Mouse (Mus musculus) lung, postnatal 14 days (tissue): ENCODE data around the gene Myh7.
A peak's percentile ranks its signal among the peaks of the same experiment; 100 is the strongest.
"Not testable (repeated sequence)": the region's sequence is repeated elsewhere in the genome, so short reads cannot be mapped to it uniquely, and the experiment has no call there.

Experiments
- DNase-seq: peaks from one replicate; pipeline ENCODE4 v3.0.0; 2021

The Myh7 gene

DNA sequence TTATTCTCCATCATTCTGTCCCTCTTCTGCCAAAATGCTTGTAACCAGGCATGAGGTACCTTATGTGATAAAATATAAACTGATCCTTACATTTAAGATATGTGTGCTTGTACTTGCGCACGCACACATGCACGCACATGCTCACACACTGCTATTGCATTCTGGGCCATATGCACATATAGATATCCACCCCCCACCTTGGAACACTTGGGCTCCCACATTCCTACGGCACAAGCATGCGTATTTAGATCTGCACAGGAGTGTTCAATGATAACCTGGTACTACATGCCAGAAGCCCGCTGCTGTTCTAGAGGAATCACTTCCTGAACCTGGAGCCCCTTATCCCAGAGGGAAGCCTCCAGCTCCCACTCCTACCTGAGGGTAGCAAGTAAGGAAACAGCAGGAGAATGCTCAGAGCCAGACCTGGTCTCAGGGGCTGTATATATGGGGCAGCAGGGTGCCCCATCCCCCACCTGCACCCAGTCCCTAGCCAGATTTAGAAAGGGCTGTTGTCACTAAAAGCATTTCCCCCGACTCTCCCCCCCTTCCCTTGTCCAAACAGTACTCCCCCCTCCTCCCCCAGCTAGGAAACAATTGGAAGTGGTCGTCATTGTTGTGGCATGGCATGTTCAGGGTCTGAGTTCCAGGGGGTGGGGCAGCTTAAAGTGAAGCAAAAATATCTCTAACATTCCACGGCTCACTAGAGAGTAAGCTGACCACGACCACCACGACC, at the start of gene Myh7:
Myh7 (minus strand) TSS at position 491 of the 733 bp plus-strand sequence.
- DNase-seq, result no peak

DNA sequence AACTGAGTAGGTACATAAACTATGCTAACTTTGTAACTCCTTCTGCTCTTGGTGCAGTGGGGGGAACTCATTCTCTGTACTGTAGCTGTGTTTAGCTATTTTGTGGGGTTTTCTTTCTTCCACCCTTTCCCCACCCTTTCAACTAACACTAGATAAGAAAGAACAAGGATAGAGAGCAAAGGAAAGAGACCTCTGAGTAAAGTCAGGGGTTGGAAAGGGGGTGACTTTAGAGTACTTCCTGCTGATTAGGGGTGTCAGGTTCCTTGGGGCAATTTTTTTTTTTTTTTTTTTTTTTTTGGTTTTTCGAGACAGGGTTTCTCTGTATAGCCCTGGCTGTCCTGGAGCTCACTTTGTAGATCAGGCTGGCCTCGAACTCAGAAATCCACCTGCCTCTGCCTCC, 49.3 kb upstream of the Myh7 start:
- DNase-seq, result not testable (repeated sequence)

DNA sequence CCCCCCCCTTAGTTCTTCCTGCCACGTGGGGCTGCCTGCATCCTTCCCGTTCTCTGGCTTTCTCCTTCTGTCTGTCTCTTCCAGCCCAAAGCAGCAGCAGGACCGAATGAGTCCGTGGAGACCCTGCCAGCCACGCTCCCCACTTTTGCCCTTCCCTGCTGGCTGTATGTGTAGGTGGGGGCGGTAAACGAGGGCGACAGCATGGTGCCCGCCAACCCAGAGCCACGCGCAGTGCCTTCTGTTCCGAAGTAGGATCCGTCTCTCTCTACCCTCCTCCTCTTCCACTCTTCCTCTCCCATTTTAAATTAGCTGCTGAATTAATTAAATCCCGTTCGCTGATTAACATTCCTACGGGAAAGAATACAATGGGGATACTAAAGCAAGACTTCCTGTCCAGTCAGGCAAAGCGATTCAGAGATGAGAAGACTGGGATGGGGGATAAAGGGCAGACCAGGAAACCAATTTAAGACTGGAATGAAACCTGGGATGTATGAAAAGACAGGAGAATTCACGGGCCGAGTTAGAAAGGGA, 38.3 kb upstream of the Myh7 start:
- DNase-seq, result no peak

DNA sequence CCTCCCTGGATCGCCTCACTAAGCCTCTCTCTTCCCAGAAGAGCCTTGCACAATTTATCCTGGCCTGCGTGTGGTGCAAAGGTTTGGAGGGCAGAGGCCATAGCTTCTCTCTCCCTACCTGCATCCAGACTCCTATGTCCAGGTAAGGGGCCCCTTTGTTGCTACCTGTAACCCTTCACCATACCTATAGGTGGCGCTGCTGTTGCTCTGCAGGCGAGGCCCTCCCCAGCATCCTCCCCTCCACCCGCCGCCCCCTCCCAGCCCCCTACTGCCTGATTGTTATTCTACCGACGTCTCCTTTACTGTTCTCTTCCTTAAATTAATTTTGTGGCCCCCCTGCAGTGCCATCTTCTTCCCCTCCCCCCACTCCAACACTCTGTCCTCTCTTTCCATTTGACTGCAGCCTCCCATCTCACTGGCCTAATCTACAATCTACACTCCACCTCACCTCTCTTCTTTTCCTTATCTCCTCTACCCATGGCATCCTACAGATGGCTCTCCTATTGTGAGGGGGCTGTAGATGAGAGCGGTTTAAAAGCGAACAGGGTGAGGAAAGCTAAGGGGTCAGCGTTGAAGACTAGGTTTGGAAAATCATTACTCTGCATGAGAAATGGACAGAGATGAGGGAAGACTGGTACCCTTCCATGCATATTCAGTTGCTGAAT, 34.7 kb upstream of the Myh7 start:
- peak; percentile 15 for DNase-seq

DNA sequence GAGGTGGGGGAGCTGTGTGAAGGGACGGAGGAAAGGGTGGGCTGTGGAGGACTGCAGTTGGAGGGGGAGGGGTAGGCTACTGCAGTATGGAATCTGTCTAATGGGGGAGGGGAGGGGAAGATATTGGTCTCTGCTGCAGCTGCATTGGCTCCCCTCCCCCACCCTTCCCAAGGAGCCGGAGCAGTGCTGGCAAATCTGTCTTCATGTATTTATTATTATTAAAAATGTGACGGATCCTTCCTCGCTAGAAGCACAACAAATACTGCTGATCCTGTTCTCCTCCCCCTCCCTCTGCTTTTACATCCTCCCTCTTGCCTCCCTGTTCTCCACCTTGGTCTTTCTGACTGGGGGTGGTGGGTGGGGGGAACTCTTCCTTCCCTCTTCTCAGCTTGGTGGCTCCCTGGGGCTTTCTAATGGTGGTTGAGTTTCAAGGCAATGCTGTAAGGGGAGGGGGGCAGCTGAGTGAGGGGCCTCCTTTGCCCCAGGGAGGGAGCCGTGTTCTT, 34.0 kb upstream of the Myh7 start:
- DNase-seq, result no peak

DNA sequence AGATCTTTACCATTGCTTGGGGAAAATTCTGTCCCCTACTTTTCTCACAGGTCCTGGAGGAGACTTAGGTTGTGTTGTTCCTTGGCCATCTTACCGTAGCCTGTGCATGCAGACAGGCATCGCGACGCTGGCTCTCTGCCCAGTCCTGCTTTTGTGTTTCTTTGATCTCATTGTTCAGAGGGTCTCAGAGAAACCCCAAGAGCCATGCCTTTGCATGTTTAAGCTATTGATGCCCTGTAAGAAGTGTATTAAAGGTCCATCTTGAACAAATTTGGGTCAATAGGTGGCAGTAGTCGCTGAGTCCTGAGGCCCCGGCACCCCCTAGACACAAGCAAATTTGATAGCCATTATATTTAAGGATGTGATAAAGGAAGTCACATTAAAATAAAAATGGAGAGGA, 33.2 kb upstream of the Myh7 start:
- DNase-seq, result no peak

DNA sequence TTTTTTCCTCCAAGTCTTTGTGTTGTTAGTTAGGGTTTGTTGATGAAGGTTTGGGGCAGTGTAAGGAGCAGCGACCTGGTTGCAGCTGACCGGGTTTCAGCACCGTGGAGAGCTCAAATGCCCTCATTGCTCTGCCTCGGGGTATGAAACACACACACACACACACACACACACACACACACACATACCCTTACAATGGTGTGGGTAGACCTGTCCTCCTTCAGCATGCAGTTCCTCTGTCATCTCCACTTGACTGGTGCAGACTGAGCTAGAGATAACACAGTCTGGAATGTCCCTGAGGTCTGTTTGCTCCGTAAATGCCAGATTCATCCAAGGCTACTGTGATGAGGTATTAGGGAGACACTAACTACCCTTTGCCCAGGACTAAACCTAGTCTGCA, 32.8 kb upstream of the Myh7 start:
- DNase-seq, result no peak

DNA sequence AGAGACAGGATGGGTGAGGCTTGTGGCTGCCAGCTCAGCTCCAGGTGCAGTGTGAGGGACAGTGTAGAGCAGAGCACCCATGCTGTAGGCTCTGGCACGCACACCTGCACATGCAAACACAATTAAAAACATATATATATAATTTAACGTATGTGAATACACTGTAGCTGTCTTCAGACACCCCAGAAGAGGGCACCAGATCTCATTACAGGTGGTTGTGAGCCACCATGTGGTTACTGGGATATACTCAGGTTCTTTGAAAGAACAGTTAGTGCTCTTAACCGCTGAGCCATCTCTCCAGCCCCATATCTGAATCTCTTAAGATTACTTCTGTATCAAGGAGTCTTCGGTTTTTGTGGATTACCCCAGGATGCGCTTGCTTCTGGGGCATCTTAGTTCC, 31.1 kb upstream of the Myh7 start:
- DNase-seq, result no peak

DNA sequence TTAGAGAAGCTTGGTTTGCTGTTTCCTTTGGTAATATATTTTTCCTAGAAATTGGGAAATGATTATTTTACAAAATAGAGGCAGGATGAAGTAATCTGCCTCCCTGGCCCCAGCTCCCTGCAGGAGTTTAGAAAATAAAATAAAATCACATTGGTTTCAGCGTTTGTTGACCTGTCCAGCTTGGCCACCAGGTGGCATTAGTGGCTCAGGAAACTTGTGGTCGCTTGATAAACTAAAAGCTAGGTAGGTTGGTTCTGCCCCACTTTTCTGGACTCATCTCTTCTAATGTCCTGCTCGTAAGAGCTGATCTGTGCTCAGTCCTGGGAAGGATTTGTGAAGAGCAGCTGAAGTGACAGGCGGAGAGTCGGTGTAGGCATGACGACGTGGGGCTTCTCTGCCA, 29.8 kb upstream of the Myh7 start:
- DNase-seq, result peak; percentile 64

DNA sequence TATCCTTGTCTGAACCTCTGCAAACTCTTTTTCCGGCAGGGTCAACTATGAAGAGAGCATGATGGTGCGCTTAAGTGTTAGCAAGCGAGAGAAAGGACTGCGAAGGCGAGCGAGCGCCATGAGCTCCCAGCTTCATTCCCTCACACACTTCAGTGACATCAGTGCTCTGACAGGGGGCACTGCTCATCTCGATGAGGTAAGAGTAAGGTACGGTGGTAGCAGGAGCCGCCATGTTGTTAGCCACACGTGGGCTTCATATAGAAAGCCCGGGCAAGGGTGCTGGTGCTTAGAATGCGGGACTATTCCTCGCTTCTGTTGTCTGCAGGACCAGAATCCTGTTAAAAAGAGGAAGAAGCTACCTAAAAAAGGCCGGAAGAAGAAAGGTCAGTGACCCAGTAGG, 28.6 kb upstream of the Myh7 start:
- DNase-seq, result no peak

DNA sequence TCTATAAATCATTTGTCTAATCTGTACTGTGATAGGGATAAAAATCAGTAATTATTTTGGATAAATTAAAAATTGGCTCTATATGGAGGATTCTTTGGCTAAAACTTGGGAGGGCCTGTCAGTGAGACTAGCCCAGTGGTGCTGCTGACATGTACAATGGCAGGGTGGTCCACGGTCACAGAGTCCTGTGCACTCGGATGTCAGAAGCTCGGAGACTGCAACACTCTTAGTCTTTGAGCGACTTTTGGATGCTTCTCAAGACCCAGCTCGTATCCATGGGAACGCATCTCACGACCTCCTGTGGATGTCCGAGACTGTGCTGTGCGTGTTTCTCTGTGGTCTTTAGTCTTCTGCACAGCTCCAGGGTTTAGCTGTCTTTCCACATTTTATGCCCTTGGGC, 26.0 kb upstream of the Myh7 start:
- no peak for DNase-seq

DNA sequence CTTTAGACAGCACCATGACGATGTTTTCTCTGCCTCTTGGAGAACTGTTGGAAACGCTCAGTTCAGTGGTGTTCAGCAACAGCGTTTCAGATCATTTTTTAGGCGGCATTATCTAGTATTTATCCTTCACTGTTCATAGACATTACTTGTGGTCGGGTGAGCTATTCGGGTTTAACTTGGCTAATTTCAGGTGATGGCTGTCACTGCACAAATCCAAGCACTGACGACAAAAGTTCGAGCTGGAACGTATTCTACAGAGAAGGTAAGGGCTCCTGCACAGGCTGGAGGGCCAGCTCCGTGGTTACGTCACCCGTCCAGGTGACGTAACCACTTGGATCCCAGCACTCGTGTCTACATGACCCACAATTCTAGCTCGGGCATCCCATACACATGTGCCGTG, 22.4 kb upstream of the Myh7 start:
- no peak for DNase-seq

DNA sequence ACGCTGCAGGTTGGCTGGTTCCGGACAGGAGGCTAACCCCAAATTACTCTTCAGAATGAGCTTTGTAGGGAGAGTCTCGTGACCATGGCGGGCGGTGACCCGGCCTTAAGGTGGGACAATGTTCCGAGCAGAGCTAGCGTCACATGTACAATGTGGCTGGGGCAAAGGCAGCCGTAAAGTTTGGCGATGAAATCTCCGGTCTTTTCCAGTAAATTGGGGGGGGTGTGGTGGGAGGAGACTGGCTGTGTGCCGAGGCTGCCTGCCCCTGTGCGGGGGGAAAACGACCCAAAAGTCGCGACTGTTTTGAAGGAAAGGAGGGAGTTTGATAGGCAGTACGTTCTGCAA, 21.3 kb upstream of the Myh7 start:
- no peak for DNase-seq

DNA sequence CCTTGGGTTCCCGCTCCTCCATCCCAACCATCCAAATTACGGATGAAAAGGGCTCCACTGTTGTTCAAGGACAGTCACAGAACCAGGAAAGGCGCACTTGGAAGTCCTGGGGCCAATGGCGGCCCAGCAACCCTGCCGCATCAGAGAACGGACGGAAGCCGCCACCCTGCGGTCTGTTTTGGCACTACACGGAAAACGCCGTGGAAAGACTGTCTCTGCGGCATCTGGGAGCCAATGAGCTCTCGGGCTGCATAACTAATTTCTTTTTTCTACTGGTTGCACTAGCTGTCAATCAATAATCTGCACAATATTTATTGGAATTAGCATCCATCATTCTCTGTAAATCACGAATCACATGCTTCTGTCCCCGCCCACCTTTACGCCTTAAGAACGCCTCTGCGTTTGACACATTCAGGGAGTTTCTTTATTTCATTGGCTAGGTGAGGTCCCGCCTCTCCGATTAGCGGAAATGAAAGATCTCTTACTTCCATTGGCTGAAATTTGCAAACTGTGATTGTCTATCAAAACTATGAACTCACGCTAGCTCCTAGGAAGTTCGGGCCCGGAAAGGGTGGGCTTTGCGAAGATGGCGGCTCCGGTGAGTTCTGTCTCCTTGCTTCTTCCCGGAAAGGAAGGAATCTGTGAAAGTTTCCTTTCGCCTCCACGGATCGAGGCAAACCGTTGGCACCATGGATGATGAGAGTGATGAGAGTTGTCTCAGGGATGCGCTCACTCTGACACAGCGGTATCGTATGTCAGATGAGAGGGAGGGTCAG, 20.8 kb upstream of the Myh7 start, which contains the start of gene Ngdn:
Ngdn (plus strand) TSS at position 464 of the 776 bp plus-strand sequence.
- peak; percentile 99 for DNase-seq

DNA sequence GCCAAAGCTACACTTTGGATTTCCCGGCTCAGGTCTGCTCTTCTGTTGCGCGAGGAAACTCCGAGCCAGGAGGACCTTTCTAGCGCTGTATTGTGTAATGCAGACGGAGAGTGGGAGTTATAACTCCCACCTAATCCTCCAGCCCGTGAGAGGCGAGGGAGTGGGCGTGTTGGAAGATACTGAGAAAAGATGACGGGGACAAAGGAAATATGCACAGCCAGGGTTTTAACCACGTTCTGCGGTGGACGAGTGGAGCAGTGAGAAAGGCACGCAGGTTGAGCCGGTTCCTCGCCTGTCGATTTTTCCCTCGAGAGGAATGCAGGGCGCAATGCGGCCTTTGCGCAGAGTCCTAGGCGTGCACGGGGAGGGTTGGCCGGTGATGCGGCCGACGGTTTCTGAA, 20.2 kb upstream of the Myh7 start:
- no peak for DNase-seq

DNA sequence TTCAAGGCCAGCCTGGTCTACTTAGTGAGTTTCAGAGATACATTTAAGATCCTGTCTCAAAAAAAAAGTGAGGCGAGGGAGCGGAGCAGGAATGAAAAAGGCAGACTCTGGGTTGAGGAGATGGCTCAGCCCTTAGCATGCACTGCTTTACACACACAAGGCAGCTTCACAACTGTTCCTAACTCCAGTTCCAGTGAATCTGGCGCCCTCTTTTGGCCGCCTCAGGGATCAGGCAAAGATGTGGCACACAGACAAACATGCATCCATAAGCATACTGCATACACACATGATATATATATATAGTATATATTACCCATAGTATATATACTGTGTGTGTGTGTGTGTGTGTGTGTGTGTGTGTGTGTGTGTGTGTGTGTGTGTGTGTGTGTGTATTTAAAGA, 16.7 kb upstream of the Myh7 start:
- no peak for DNase-seq

DNA sequence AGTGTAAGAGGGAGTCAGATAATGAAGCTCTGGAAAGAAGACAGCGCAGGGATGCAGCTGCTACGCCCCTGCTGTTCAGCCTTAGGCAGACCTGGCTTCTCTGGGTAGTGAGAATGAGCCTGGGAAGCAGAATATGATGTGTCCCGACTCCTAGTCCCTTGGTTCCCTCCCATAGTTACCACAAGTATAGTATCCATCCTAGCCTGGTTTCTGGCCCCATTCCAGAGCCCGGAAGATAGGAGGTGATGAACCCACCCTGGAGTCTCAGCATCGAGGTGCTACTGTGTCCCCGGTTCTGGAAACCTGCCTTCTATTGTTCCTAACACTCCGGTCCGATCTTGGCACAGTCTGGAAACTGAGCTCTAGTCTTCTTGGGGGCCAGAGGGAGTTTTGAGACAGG, 14.0 kb upstream of the Myh7 start:
- DNase-seq, result no peak

DNA sequence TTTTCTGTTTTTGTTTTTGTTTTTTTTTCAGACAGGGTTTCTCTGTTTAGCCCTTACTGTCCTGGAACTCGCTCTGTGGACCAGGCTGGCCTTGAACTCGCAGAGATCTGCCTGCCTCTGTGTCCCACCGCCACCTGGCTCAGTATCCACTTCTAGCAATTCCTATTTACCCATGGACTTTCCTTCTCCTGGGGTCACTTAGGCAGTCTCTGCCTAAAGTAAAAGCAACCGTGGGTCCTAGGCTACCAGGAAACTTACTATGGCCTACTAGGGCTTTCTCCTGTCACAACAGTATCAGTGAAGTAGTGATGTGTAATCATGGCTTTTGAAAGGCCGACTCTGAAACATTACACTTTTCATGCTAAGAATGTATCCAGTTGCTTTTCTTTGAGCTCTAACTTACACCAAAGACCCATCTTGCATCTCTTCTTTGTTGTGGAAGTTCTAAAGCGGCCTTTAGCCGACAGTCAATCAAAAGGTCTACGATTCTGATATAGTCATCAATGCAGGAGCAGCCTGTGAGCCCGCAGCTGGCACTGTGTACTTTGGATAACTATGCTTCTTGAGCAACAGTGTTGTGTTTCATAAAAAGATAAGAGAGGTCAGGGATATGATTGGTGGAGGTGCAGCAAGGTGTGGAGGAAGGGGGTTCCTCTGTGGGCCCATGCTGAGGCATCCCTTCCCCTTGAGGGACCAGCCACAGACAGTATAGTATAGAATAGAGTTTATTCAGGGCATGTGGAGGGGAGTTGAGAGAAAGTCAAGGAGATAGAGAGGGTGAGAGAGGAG, 12.9 kb upstream of the Myh7 start:
- DNase-seq, result no peak

DNA sequence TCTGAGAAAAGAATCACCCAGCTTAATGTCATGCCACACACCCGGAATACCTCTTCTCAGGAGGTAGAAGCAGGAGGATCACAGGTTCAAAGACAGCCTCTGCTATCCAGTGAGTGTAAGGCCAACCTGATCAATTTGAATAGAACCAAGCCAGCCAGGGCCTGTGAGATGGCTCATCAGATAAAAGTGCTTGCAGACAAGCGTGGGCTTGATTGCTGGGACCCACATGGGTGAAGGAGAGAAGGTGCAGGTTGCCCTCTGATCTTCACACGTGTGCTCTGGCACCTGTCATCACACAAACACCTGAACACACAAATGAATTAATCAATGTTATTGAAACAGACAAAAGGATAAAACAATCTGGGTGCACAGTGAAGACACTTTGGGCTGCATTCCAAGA, 12.1 kb upstream of the Myh7 start:
- no peak for DNase-seq

DNA sequence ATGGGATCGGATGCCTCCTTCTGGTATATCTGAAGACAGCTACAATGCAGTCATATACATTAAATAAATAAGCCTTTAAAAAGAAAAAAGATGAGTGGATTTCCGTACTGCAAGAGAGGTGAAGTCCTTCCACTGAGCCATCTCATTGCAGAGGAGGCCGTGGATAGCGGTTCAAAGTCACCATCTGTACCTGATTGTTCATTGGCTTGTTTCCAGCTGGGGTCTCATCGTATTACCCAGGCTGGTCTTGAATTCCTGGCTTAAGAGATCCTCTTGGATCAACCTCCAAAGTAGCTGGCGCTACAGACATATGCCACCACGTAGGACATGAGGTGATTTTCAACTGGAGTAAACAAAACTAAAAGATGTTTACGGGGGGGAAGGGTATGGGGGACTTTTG, 11.5 kb upstream of the Myh7 start:
- no peak for DNase-seq

DNA sequence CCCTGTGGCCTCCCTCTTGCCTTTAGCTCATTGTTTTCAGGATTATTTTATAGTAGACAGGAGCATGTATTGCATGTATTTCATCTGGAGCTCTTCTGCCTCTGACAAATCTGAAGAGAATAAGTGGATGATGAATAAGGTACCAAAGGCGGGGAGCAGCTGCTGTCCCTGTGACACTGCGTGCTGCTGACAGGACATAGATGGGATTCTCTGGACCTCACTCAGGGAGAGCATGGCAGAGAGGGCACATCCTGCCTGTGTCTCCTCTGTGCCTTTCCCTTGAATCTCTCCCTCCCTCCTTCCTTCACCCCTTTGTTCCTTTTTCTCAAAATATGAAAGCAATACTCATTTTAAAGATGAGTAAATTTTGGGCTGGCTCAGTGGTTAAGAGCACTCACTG, 11.1 kb upstream of the Myh7 start:
- DNase-seq, result peak; percentile 49
